8 mouse cellular contexts compared by ENCODE assay signal in genomic region chr11:119228091-119228781, GRCm38 (mm10). TPM values are rescaled to one million over a fixed set of nuclear protein-coding genes. Genes with fewer than 3 reads are reported as not detected.
DNase-seq lines count a peak whose midpoint lies in the region; ATAC-seq and TF ChIP-seq lines count a peak whose summit lies in the region.

Gene Tbc1d16 (minus strand): TSS chr11:119228499.
Gene Ccdc40 (plus strand): TSS chr11:119228572.

- DNase-seq in CD8-positive naive resting alpha-beta T cell, adult 2 months (ENCODE audit: low read depth in 2 of 2, low spot score in 2 of 2): peak; percentile 31 to 47
- DNase-seq in adrenal gland, postnatal 14 days: peak; percentile 82
- DNase-seq in kidney, postnatal 10 days: peak; percentile 86
- peak; percentile 89 for DNase-seq in lung, embryonic 14.5 days
- DNase-seq in urinary bladder, adult 2 months (ENCODE audit: low spot score): peak; percentile 61

- peak; percentile 86 for ATAC-seq in embryonic facial prominence, embryonic 13.5 days (ENCODE audit: insufficient number of reproducible peaks, insufficient read depth, low FRiP score, low TSS enrichment, low read depth)
- peak; percentile 92 for ATAC-seq in heart, embryonic 16.5 days (replicated peaks; ENCODE audit: extremely low read depth, insufficient read depth, low FRiP score)
- ATAC-seq in lung, embryonic 14.5 days (ENCODE audit: insufficient read depth): peak; percentile 87
- peak; percentile 89 for ATAC-seq in neural tube, embryonic 14.5 days (ENCODE audit: low read depth)

- peak within 1 kb of the TSS; percentile 55 for H3K27ac ChIP-seq in embryonic facial prominence, embryonic 13.5 days
- H3K27ac ChIP-seq in heart, embryonic 16.5 days (ENCODE audit: low read length): peak within 1 kb of the TSS; percentile 70
- peak within 1 kb of the TSS; percentile 46; the same call in 1 of the 2 replicates for H3K27ac ChIP-seq in lung, embryonic 14.5 days (ENCODE audit: low read depth)
- peak within 1 kb of the TSS; percentile 85 for H3K27ac ChIP-seq in neural tube, embryonic 14.5 days (ENCODE audit: low read depth, low read length)

- peak within 1 kb of the TSS; percentile 75 for H3K4me3 ChIP-seq in embryonic facial prominence, embryonic 13.5 days
- H3K4me3 ChIP-seq in heart, embryonic 16.5 days (ENCODE audit: low read length): peak within 1 kb of the TSS; percentile 86
- peak within 1 kb of the TSS; percentile 78 for H3K4me3 ChIP-seq in lung, embryonic 14.5 days (ENCODE audit: low read depth, low read length)
- H3K4me3 ChIP-seq in neural tube, embryonic 14.5 days (ENCODE audit: low read depth, low read length): peak within 1 kb of the TSS; percentile 81

- H3K36me3 ChIP-seq in embryonic facial prominence, embryonic 13.5 days: no peaks in the 10 kb centered on the region
- H3K36me3 ChIP-seq in heart, embryonic 16.5 days (ENCODE audit: control insufficient read depth, insufficient read depth): no peaks in the 10 kb centered on the region
- no peaks in the 10 kb centered on the region for H3K36me3 ChIP-seq in lung, embryonic 14.5 days (ENCODE audit: insufficient read depth)
- no peaks in the 10 kb centered on the region for H3K36me3 ChIP-seq in neural tube, embryonic 14.5 days (ENCODE audit: control insufficient read depth, insufficient read depth, low read length)

- H3K9me3 ChIP-seq in embryonic facial prominence, embryonic 13.5 days: no peaks in the 10 kb centered on the region
- no peaks in the 10 kb centered on the region for H3K9me3 ChIP-seq in heart, embryonic 16.5 days (replicated peaks; ENCODE audit: control insufficient read depth, low read length)
- no peaks in the 10 kb centered on the region for H3K9me3 ChIP-seq in lung, embryonic 14.5 days (ENCODE audit: low read depth, low read length)
- H3K9me3 ChIP-seq in neural tube, embryonic 14.5 days (ENCODE audit: control insufficient read depth, low read length): no peaks in the 10 kb centered on the region

- WGBS in embryonic facial prominence, embryonic 13.5 days: 1% methylated on average over 65 of the region's 66 CpGs
- 1% methylated on average over 62 of the region's 66 CpGs for WGBS in heart, embryonic 16.5 days
- under 1% methylated on average over 62 of the region's 66 CpGs for WGBS in lung, embryonic 14.5 days
- under 1% methylated on average over 65 of the region's 66 CpGs for WGBS in neural tube, embryonic 14.5 days

- peak within 1 kb of the TSS; percentile 88 for H3K4me2 ChIP-seq in embryonic facial prominence, embryonic 13.5 days
- H3K4me2 ChIP-seq in heart, embryonic 16.5 days (ENCODE audit: low read depth, low read length): peak within 1 kb of the TSS; percentile 96
- H3K4me2 ChIP-seq in lung, embryonic 14.5 days: peak within 1 kb of the TSS; percentile 100
- H3K4me2 ChIP-seq in neural tube, embryonic 14.5 days (ENCODE audit: low read depth, low read length): peak within 1 kb of the TSS; percentile 85

- no peaks in the 10 kb centered on the region for H3K27me3 ChIP-seq in embryonic facial prominence, embryonic 13.5 days
- peaks cover 7% of the 10 kb centered on the region; the same call in 1 of the 2 replicates for H3K27me3 ChIP-seq in heart, embryonic 16.5 days (ENCODE audit: control insufficient read depth, insufficient read depth, low read length)
- no peaks in the 10 kb centered on the region for H3K27me3 ChIP-seq in lung, embryonic 14.5 days (ENCODE audit: insufficient read depth, low read length)
- H3K27me3 ChIP-seq in neural tube, embryonic 14.5 days (ENCODE audit: control insufficient read depth, insufficient read depth, low read length): no peaks in the 10 kb centered on the region

- peaks cover 44% of the 10 kb centered on the region for H3K4me1 ChIP-seq in embryonic facial prominence, embryonic 13.5 days
- peaks cover 19% of the 10 kb centered on the region for H3K4me1 ChIP-seq in heart, embryonic 16.5 days (ENCODE audit: control insufficient read depth, insufficient read depth, low read length)
- H3K4me1 ChIP-seq in lung, embryonic 14.5 days (ENCODE audit: insufficient read depth): peaks cover 28% of the 10 kb centered on the region
- peaks cover 45% of the 10 kb centered on the region for H3K4me1 ChIP-seq in neural tube, embryonic 14.5 days (ENCODE audit: control insufficient read depth, insufficient read depth, low read length)

- no peak for TF ChIP-seq CTCF in lung, embryonic 14.5 days (IDR thresholded peaks at IDR 0.05; ENCODE audit: low read depth)

- H3K9ac ChIP-seq in embryonic facial prominence, embryonic 13.5 days: peak within 1 kb of the TSS; percentile 86
- H3K9ac ChIP-seq in heart, embryonic 16.5 days (ENCODE audit: low read length): peak within 1 kb of the TSS; percentile 95
- H3K9ac ChIP-seq in lung, embryonic 14.5 days: peak within 1 kb of the TSS; percentile 80
- peak within 1 kb of the TSS; percentile 84 for H3K9ac ChIP-seq in neural tube, embryonic 14.5 days (replicated peaks; ENCODE audit: low read depth, low read length)

RNA-seq across cellular contexts. Expression of gene Tbc1d16, which starts in this region (rescaled TPM):
- total RNA-seq in adrenal gland, postnatal 14 days (2021): 18.1 and 18.7 TPM in 2 replicates
- 22.7 and 24.9 TPM in 2 replicates for polyA plus RNA-seq in embryonic facial prominence, embryonic 13.5 days (2015; fragmentation: Nextera tagmentation; extraction: Ambion mirVana)
- polyA plus RNA-seq in heart, embryonic 16.5 days (2015; fragmentation: Nextera tagmentation; extraction: Ambion mirVana): 15.6 and 19.1 TPM in 2 replicates
- polyA plus RNA-seq in lung, embryonic 14.5 days (2014; fragmentation: Nextera tagmentation; extraction: Ambion mirVana): 17.1 and 17.5 TPM in 2 replicates
- polyA plus RNA-seq in neural tube, embryonic 14.5 days (2014; fragmentation: Nextera tagmentation; extraction: Ambion mirVana): 34.0 and 37.9 TPM in 2 replicates
- polyA plus RNA-seq in urinary bladder, adult 2 months (2012; rRNA removed): 15.8 and 20.8 TPM in 2 replicates

RNA-seq across cellular contexts. Expression of gene Ccdc40, which starts in this region (rescaled TPM):
- total RNA-seq in adrenal gland, postnatal 14 days (2021): 0.44 and 0.45 TPM in 2 replicates
- polyA plus RNA-seq in embryonic facial prominence, embryonic 13.5 days (2015; fragmentation: Nextera tagmentation; extraction: Ambion mirVana): 6.7 and 7.1 TPM in 2 replicates
- polyA plus RNA-seq in heart, embryonic 16.5 days (2015; fragmentation: Nextera tagmentation; extraction: Ambion mirVana): 2.9 and 3.1 TPM in 2 replicates
- 1.7 and 1.9 TPM in 2 replicates for polyA plus RNA-seq in lung, embryonic 14.5 days (2014; fragmentation: Nextera tagmentation; extraction: Ambion mirVana)
- 12.0 and 13.5 TPM in 2 replicates for polyA plus RNA-seq in neural tube, embryonic 14.5 days (2014; fragmentation: Nextera tagmentation; extraction: Ambion mirVana)
- 0.66 and 0.77 TPM in 2 replicates for polyA plus RNA-seq in urinary bladder, adult 2 months (2012; rRNA removed)

Comparison
In these comparisons a context has a peak if more than half of its experiments do, and no peak if none do; other contexts are left out.
1. Peak in every context shown above with its lines: DNase-seq, ATAC-seq, H3K4me3 ChIP-seq and H3K27ac ChIP-seq.
2. DNase-seq: peak in every context shown above with its lines; median percentile 89 in lung, embryonic 14.5 days; 86 in kidney, postnatal 10 days; 82 in adrenal gland, postnatal 14 days; 61 in urinary bladder, adult 2 months; 39 in CD8-positive naive resting alpha-beta T cell, adult 2 months.